Mouse (Mus musculus): ENCODE results near the gene Mroh2a.

Gene Mroh2a

GRCm38 (mm10) chr1:88297480-88298258, 70.9 kb downstream of the Mroh2a start:
- DNase-seq: no peak

GRCm38 (mm10) chr1:88298686-88299528, 72.1 kb downstream of the Mroh2a start:
- no peak for DNase-seq

GRCm38 (mm10) chr1:88299529-88299945, 72.8 kb downstream of the Mroh2a start:
- DNase-seq: no peak

GRCm38 (mm10) chr1:88300301-88301050, 73.7 kb downstream of the Mroh2a start:
- DNase-seq: no peak

- no peak for DNase-seq
These were observed 74.6 kb downstream of the Mroh2a start for GRCm38 (mm10) chr1:88301121-88302014.

GRCm38 (mm10) chr1:88302057-88302740, 75.4 kb downstream of the Mroh2a start:
- no peak for DNase-seq

DNA sequence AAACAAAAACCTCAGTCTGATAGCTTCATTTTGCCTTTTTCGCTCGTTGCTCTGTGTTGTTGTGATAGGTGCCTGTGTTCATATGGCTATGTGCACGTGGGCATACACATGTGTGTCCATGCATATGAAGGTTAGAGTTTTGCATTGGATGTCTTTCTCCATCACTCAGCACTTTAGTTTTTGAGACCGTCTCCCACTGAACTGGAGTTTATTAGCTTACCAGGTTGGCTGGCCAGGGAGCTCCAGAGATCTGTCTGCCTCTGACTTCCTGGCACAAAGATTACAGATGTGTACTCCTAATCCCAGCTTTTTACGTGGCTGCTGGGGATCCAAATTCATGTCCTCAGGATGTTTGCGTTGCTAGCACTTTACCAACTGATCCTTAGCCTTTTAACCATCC, 77.0 kb downstream of the Mroh2a start:
- no peak for DNase-seq

GRCm38 (mm10) chr1:88304261-88304985, 77.6 kb downstream of the Mroh2a start:
- DNase-seq: no peak

DNA sequence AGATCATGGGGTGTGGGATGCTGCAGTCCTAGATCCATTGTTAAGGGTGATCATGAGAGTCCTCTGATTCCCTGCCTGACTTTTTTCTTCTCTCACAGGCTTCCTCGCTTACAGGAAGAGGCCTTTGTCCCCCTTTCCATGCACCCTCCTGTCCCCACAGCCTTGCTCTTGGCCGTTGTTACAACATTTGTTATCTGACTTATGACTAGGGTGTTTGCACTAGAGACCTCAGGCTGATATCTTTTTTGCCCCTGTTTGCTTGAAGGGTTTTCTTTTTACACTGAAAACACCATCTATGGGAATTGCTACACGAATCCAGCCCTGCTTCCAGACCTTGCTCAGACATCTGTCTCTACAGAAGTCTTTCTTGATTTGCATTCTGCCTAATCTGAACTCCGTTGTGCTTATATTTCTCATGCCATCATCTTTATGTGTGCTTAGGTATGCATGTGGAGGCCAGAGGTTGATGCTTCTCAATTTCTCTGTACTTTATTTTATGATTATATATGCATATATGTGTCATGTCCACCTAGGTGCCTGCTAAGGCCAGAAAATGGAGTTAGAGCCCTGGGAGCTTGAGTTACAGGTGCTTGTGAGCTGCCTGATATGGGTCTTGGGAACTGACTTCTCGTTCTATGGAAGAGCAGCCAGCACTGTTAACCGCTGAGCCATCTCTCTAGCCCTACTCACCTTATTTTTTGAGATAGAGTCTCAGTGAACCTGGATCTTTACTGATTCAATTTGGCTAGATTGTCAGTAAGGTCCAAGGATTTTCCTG, 78.4 kb downstream of the Mroh2a start:
- DNase-seq: no peak

- no peak for DNase-seq
These were observed 79.8 kb downstream of the Mroh2a start for GRCm38 (mm10) chr1:88306543-88306942.

GRCm38 (mm10) chr1:88307180-88307579, 80.4 kb downstream of the Mroh2a start:
- DNase-seq: no peak

- no peak for DNase-seq
These were observed 82.2 kb downstream of the Mroh2a start for GRCm38 (mm10) chr1:88309020-88309419.

- no peak for DNase-seq
These were observed 83.1 kb downstream of the Mroh2a start for GRCm38 (mm10) chr1:88309905-88310304.

DNA sequence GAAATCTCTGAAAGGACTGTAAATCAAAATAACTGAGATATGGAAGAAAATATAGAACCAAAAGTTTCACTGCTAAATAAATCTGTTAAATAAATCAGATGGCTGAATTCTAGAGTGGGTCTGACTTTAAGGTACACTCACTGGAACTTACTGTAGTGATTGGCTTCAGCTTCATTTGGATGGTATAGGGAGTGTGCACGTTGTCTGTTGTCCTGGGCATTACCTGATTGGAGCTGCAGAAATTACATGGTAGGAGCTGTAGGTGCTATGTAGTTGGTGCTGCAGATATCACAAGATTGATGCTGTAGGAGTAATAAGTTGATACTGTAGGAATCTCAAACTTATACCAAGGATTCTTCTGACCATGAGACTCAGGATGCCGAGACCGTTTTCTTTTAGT, 83.6 kb downstream of the Mroh2a start:
- no peak for DNase-seq
